Mouse (Mus musculus) kidney, embryonic 14.5 days (tissue): ENCODE results near the gene Fsd1. TPM values are rescaled to one million over a fixed set of nuclear protein-coding genes. Genes with fewer than 3 reads are reported as not detected.
"Not testable (repeated sequence)": the region's sequence is repeated elsewhere in the genome, so short reads cannot be mapped to it uniquely, and the experiment has no call there.

Experiments used
- ATAC-seq: fragments of 200-750 bp; cut with Nextera tagmentation; 2 replicates; pipeline ENCODE4 v1.8.0; 2017; ENCODE audit warnings: moderate number of reproducible peaks, mild to moderate bottlenecking, moderate TSS enrichment, moderate library complexity; ENCODE audit not compliant: low FRiP score, low TSS enrichment
- H3K27ac ChIP-seq: fragments of 300-500 bp; sonication (generic); 2 replicates; pipeline ENCODE4 v1.5.1; 2014; ENCODE audit warnings: low read depth, mild to moderate bottlenecking, low read length, moderate library complexity, mixed read lengths
- H3K27me3 ChIP-seq: fragments of 300-500 bp; sonication (generic); 2 replicates; pipeline ENCODE4 v1.6.1; 2014; ENCODE audit warnings: mild to moderate bottlenecking, low read length; ENCODE audit not compliant: control insufficient read depth, insufficient read depth
- H3K36me3 ChIP-seq: fragments of 300-500 bp; sonication (generic); 2 replicates; pipeline ENCODE4 v1.6.1; 2014; ENCODE audit warnings: low read length, mixed read lengths; ENCODE audit not compliant: control insufficient read depth, insufficient read depth
- H3K4me1 ChIP-seq: fragments of 300-500 bp; sonication (generic); 2 replicates; pipeline ENCODE4 v1.6.1; 2014; ENCODE audit warnings: low read length, mixed read lengths; ENCODE audit not compliant: control insufficient read depth, insufficient read depth
- H3K4me2 ChIP-seq: fragments of 300-500 bp; sonication (generic); replicated peaks from 2 replicates; pipeline ENCODE4 v1.6.1; 2014; ENCODE audit warnings: low read depth, mild to moderate bottlenecking, low read length
- H3K4me3 ChIP-seq: fragments of 300-500 bp; sonication (generic); 2 replicates; pipeline ENCODE4 v1.5.1; 2014; ENCODE audit warnings: mild to moderate bottlenecking, low read length
- H3K9ac ChIP-seq: fragments of 300-500 bp; sonication (generic); 2 replicates; pipeline ENCODE4 v1.6.1; 2014; ENCODE audit warnings: low read depth, mild to moderate bottlenecking, low read length, moderate library complexity
- H3K9me3 ChIP-seq: fragments of 300-500 bp; sonication (generic); 2 replicates; pipeline ENCODE4 v1.6.1; 2016; ENCODE audit warnings: low read length; ENCODE audit not compliant: control insufficient read depth
- WGBS: fragments of 180-500 bp; shearing (Covaris S2); extraction: QIAGEN DNeasy Blood & Tissue Kit; methylation state at CpG from one replicate; pipeline ENCODE4 v1.1.7; 2014; 5-methylcytosine and 5-hydroxymethylcytosine counted together
- polyA plus RNA-seq: library from polyadenylated mRNA; unstranded; fragments of >200 nt; fragmentation: Nextera tagmentation; extraction: Ambion mirVana; gene quantifications from 2 replicates; pipeline ENCODE4 v1.2.1, GENCODE M21; 2014

The Fsd1 gene
- polyA plus RNA-seq, result 20.7 and 25.7 TPM in 2 replicates

DNA sequence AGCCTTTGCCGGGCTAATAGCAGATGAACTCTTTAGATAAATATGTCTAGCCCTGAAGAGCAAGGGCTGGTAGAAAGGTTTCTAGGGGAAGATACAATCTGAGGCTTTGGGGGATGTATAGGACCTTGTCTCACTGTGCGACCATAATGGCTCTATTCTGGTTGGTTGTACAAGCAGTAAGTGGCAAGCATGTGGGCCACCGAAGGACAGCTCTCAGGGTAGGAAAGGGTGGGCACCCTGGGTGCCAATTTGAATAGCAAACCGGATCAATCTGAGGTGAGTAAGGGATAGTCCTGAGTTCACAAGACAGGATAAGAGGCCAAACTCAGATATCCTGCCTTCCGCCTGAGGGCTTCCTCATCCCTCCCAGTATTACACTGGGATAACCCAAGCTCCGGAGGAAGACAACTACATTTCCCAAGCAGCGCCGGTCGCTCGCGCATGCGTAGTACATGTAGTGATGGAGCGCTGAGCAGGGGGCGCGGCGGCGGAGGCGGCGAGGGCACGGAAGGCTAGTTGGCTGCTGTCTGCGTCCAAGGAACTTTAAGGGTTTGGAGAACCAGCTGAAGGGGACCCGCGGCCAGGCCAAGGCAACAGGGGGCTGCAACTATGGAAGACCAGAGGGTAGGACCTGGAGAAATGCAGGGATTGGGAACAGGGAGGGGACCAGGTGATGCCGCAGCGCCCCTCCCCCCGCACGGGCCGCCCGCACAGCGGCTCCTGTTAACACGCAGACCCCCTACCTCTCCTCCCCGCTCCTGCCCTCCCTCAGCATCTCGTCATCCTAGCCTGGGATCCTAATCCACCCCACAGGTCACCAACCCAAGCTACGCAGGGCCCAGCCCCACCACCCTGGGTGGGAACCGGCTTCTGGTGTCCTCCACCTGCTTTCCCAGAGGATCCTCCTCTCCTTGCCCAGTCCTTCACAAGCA is at the start of gene Fsd1:
TSS of gene Fsd1 (plus strand) at position 480 of the 932 bp plus-strand sequence.
- H3K4me1 ChIP-seq, result no peaks in the 10 kb centered on the region
- 8% methylated on average over 35 of the region's 35 CpGs for WGBS
- peak within 1 kb of the TSS; percentile 56 for H3K9ac ChIP-seq
- ATAC-seq, result peak; percentile 78
- H3K27ac ChIP-seq, result no peak within 1 kb of the TSS
- peak within 1 kb of the TSS; percentile 54 for H3K4me3 ChIP-seq
- H3K9me3 ChIP-seq, result no peaks in the 10 kb centered on the region
- peak within 1 kb of the TSS; percentile 84 for H3K4me2 ChIP-seq
- H3K36me3 ChIP-seq, result no peaks in the 10 kb centered on the region
- no peaks in the 10 kb centered on the region for H3K27me3 ChIP-seq

DNA sequence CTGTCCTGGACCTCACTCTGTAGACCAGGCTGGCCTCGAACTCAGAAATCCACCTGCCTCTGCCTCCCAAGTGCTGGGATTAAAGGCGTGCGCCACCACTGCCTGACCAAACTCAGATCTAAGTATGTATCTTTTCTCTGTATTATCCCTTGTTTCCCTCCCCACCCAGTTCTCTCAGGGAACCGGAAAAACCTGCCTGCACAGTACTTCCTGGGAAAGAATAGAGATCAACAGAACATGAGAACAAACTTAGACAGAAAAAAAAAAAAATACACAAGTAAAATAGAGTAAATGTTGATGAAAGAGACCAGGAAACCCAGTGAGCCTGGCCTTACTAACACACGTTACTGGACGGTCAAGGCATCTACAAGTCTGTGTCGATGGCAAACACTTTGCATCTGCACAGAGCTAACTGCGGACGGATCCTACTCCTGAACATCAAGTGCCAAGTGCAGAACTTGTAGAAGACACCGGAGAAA is 41.9 kb upstream of the Fsd1 start:
- WGBS, result 39% methylated on average over 10 of the region's 10 CpGs
- H3K36me3 ChIP-seq, H3K4me1 ChIP-seq, ATAC-seq, H3K9me3 ChIP-seq, H3K27me3 ChIP-seq: not testable (repeated sequence)
- H3K9ac ChIP-seq, result peak overlapping the region; percentile 57; the same call in 1 of the 2 replicates
- peak overlapping the region; percentile 55 for H3K4me2 ChIP-seq
- peak overlapping the region; percentile 83 for H3K27ac ChIP-seq
- peak overlapping the region; percentile 35 for H3K4me3 ChIP-seq

DNA sequence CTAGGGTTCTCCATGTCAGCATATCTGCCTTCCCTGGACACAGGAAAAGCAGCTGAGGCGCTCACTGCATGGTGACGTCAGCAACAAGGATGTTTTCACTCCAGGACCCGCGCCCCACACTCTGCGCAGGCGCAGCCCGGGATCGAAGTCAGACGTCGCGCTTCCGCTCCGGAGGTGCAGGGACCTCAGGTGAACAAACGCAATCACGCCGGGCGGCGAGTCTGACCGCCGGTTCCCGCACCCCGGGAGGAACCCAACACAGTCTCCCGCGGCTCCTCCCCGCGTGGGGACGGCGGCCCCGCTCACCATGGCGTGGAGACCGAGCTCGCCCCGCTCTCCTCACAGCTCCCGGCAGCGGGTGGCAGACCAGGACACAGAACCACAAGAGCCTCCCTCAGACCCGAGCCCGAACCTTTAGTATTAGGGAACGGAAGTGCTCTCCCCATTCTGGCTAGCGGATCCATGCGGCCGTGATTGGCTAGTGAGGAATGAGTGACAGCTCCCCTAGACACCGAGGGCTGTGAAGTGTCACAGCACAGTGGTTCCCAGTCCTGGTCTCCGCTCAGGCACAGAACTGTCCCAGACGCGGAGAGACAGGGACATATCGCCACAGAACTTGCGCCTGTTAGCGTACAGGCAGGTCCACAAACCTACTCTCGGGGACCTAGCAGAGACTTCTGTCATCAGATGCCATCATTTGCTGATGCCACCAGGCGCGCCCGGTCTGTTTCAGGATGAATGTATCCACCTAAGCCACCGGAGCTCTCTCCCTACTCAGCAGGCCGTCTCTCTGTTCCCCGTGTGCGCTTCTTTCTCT is 41.2 kb upstream of the Fsd1 start:
- ATAC-seq, result peak; percentile 96
- Histone ChIP-seq H3K4me3 (peak overlapping the region; percentile 35), H3K4me2 (peak overlapping the region; percentile 55), H3K9ac (peak overlapping the region; percentile 57), H3K27ac (peak overlapping the region; percentile 83)
- not testable (repeated sequence) for H3K27me3 ChIP-seq, H3K4me1 ChIP-seq, H3K36me3 ChIP-seq, H3K9me3 ChIP-seq
- WGBS, result under 1% methylated on average over 51 of the region's 56 CpGs

DNA sequence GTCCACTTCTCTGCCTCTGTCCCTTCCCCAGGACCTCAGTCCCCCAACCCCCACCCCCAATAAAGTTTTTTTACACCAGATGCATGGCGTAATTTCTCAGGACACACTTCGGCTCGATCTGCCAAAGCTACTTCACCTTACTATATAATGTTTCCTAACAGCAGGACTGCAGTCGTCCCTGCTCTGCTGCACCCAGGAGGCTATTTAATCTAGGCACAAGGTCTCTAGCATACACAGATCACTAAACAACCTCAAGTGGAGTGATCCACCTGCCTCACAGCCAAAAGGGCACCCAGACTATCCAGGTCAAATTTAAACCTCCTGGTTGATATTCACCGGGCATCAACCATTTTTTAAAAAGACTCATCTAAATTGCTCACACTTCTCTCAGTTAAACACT is 40.6 kb upstream of the Fsd1 start:
- Histone ChIP-seq H3K36me3 (no peaks in the 10 kb centered on the region; the same call in 1 of the 2 replicates), H3K4me3 (peak overlapping the region; percentile 35), H3K4me2 (peak overlapping the region; percentile 55), H3K4me1 (no peaks in the 10 kb centered on the region), H3K27me3 (no peaks in the 10 kb centered on the region), H3K9ac (peak overlapping the region; percentile 57), H3K27ac (no peak overlapping the region; the same call in 1 of the 2 replicates), H3K9me3 (no peaks in the 10 kb centered on the region)
- 23% methylated on average over 5 of the region's 5 CpGs for WGBS
- ATAC-seq, result no peak

DNA sequence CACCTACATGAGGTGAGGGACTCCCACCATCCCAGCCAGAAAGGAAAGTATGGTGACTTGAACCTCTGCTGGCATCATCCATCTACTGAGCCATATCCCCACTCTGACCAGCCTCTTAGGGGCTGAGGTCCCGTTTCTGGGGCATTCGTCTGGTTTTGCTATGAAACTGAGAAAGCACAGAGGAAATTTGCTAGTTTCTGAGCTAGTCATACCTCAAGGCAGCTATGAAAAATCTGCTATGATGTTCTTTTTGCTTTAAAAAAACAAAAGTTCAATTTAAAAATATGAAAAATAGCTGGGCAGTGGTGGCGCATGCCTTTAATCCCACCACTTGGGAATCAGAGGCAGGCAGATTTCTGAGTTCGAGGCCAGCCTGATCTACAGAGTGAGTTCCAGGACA is 37.7 kb upstream of the Fsd1 start:
- Histone ChIP-seq H3K36me3 (no peaks in the 10 kb centered on the region), H3K9me3 (no peaks in the 10 kb centered on the region), H3K27ac (no peak overlapping the region), H3K4me1 (no peaks in the 10 kb centered on the region), H3K4me2 (no peak overlapping the region), H3K4me3 (no peak overlapping the region), H3K9ac (no peak overlapping the region), H3K27me3 (no peaks in the 10 kb centered on the region)
- 86% methylated on average over 4 of the region's 4 CpGs for WGBS
- ATAC-seq, result no peak

- WGBS, result 78% methylated on average over 2 of the region's 2 CpGs
- Histone ChIP-seq H3K4me3 (no peak within 1 kb of the TSS), H3K27ac (no peak within 1 kb of the TSS), H3K27me3 (no peaks in the 10 kb centered on the region), H3K9me3 (no peaks in the 10 kb centered on the region), H3K9ac (no peak within 1 kb of the TSS), H3K36me3 (no peaks in the 10 kb centered on the region), H3K4me2 (no peak within 1 kb of the TSS), H3K4me1 (no peaks in the 10 kb centered on the region)
- ATAC-seq, result no peak
These were observed 36.9 kb upstream of the Fsd1 start, which contains the start of gene Zfp119b for GRCm38 (mm10) chr17:55949400-55949799. Gene Zfp119b (minus strand): TSS chr17:55949500.

DNA sequence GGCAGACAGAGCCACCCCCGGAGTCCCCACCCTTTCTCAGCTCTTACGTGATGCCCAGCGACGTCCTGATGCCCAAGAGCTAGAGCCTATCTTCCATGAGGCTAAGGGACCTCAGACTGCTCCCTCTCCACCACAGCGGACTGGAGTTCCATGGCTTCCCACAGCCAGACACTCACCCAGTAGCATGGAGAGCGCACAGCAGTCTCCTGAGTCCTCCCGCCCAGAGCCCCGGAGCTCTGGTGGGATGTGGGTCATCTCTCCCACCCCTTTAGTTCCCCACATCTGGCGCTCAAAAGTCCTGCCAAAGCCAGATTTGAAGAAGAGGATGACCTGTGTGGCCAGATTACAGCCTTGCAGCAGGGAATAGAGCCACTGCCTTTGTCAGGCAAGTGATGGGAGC is 35.7 kb upstream of the Fsd1 start:
- Histone ChIP-seq H3K4me2 (no peak overlapping the region), H3K36me3 (no peaks in the 10 kb centered on the region), H3K9me3 (no peaks in the 10 kb centered on the region), H3K4me1 (no peaks in the 10 kb centered on the region), H3K4me3 (no peak overlapping the region), H3K27me3 (no peaks in the 10 kb centered on the region), H3K9ac (no peak overlapping the region), H3K27ac (no peak overlapping the region)
- WGBS, result 79% methylated on average over 9 of the region's 9 CpGs
- ATAC-seq, result no peak

DNA sequence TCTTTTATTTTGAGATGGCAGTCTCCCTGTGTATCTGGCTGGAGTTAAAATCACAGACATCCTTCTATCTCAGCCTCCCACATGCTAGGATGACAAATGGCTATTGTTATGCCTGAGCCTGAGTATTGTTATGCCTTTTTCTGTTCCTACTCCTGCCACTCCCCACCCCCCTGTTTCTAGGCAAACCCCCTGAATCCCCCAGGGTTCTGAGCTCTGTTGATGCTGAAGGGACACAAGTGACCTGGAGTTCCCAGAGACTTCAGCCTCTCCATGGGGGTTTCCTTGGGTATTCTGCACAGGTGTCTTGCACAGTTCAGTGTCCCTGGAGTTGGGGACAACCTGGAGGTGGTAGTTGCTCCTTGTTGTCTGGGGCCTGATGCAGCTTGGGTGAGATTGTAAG is 34.3 kb upstream of the Fsd1 start:
- Histone ChIP-seq H3K27ac (no peak overlapping the region), H3K4me2 (no peak overlapping the region)
- no peak for ATAC-seq

More for the DNA sequence above, 34.3 kb upstream of the Fsd1 start:
- H3K9me3 ChIP-seq, result no peaks in the 10 kb centered on the region
- H3K36me3 ChIP-seq, result no peaks in the 10 kb centered on the region
- H3K4me3 ChIP-seq, result no peak overlapping the region
- no peak overlapping the region for H3K9ac ChIP-seq
- no peaks in the 10 kb centered on the region for H3K4me1 ChIP-seq
- no peaks in the 10 kb centered on the region for H3K27me3 ChIP-seq
